Mouse (Mus musculus): ENCODE measurements at regions not wholly inside any gene's neighbourhood (a gene's known extent, or its start where the extent isn't known, plus 50 kb on each side); places are given as distances from the start of the nearest gene placed in this dataset.

DNA sequence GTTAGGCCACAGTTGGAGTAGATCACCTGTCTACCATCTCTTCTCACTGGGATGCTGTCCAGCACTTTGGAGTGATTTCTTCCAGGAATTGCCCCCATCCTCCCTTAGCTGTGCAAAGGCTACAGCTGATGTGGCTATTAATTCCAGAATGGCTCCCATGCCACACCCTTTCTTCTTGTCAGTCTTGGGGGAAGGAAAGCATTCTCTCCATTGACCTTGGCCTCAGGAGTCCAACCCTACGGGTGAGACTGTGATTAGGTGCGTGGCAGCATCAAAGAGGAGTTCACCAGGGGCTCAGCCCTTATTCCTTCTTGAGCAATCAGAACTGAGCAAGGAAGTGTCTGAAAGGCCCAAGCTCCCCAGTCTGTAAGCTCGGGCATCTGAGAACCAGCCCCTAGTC is 71.7 kb upstream of the Fstl4 start:
- no peak for ATAC-seq (replicated peaks; ENCODE audit: low read depth, poor library complexity, severe bottlenecking)

DNA sequence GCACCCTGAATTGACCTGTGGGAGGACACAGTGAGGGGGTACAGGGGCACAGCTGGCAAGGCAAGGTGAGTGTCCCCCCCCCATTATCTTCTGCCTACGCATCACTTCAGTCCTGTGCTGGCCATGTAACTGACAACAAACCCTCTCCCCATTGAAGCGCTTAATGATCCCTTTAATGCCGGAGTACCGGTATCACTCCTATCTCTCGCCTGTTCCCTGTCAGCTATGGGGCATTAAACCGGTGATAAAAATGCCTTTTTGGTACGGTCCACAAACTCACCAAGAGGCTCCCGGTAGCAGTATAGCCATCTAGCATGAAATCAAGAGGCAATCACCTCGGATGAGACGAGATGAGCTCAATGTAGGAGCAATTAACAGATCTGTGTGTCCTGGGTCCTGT is 62.8 kb upstream of the Fstl4 start:
- ATAC-seq (replicated peaks; ENCODE audit: low read depth, poor library complexity, severe bottlenecking), result no peak

DNA sequence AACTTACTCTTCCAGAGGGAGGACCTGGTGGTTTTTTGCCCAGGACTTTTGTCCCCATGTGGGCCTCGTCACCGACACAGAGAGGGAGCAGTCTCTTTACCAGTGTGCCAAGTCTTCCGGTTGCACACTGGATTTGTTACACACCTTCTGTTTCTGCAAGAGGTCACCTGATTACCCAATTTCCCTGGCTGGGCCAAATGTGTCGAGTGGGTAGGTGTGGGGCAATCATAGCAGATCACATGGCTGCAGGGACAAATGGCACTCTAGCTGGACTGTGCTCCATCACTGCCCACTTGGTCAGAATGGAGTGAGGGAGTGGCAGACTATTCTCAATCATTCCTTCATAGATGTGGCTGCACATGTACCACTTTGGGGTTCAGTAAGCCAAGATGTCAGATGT is 61.0 kb upstream of the Fstl4 start:
- no peak for ATAC-seq (replicated peaks; ENCODE audit: low read depth, poor library complexity, severe bottlenecking)

All from common myeloid progenitor, adult 5-6 weeks (primary cell).